Mouse (Mus musculus) MEL (cell line): ENCODE results near the gene Cat. TPM values are rescaled to one million over a fixed set of nuclear protein-coding genes. Genes with fewer than 3 reads are reported as not detected.
A peak's percentile ranks its signal among the peaks of the same experiment; 100 is the strongest.

Experiments used
- DNase-seq: peaks from one replicate; pipeline ENCODE4 v3.0.0; 2011; ENCODE audit warnings: low read depth, low spot score
- H3K27ac ChIP-seq: 2 replicates; pipeline ENCODE4 v1.5.1; 2012; ENCODE audit warnings: low read depth, mild to moderate bottlenecking, control low read depth, low read length, moderate library complexity; ENCODE audit not compliant: control insufficient read depth
- H3K27me3 ChIP-seq, 2 experiments: fragments of 150-350 bp in 1 of 2; sonication (generic) in 1 of 2; 2 replicates each; pipeline ENCODE4 v1.6.1; 2012; ENCODE audit warnings: low read length in 2 of 2, mild to moderate bottlenecking in 2 of 2, improper control_type of control experiment in 1 of 2, moderate library complexity in 1 of 2; ENCODE audit not compliant: insufficient read depth in 2 of 2, control insufficient read depth in 1 of 2
- H3K36me3 ChIP-seq, 2 experiments: 2 replicates each; pipeline ENCODE4 v1.6.1; 2012 to 2014; ENCODE audit warnings: low read length in 2 of 2, improper control_type of control experiment in 1 of 2, inconsistent platforms in 1 of 2, mild to moderate bottlenecking in 1 of 2; ENCODE audit not compliant: insufficient read depth in 2 of 2, control insufficient read depth in 1 of 2
- H3K4me1 ChIP-seq, 2 experiments: fragments of 150-350 bp in 1 of 2; sonication (generic) in 1 of 2; 2 replicates each; pipeline ENCODE4 v1.6.1; 2012; ENCODE audit warnings: low read length in 2 of 2, improper control_type of control experiment in 1 of 2, mild to moderate bottlenecking in 1 of 2; ENCODE audit not compliant: insufficient read depth in 2 of 2, control insufficient read depth in 1 of 2
- H3K4me3 ChIP-seq, 2 experiments: fragments of 150-350 bp in 1 of 2; sonication (generic) in 1 of 2; 2 replicates each; pipeline ENCODE4 v1.5.1; 2012; ENCODE audit warnings: low read depth in 2 of 2, low read length in 2 of 2, mild to moderate bottlenecking in 2 of 2, moderate library complexity in 2 of 2, control low read depth in 1 of 2, improper control_type of control experiment in 1 of 2; ENCODE audit not compliant: control insufficient read depth in 1 of 2, insufficient read depth in 1 of 2
- H3K79me2 ChIP-seq: 2 replicates; pipeline ENCODE4 v1.6.1; 2012; ENCODE audit warnings: mild to moderate bottlenecking, low read length, moderate library complexity; ENCODE audit not compliant: control insufficient read depth, poor library complexity, insufficient read depth
- H3K9ac ChIP-seq: 2 replicates; pipeline ENCODE4 v1.6.1; 2012; ENCODE audit warnings: low read depth, mild to moderate bottlenecking, control low read depth, low read length, moderate library complexity; ENCODE audit not compliant: control insufficient read depth, poor library complexity, severe bottlenecking
- H3K9me3 ChIP-seq: fragments of 150-350 bp; sonication (generic); replicated peaks from 2 replicates; pipeline ENCODE4 v1.6.1; 2012; ENCODE audit warnings: mild to moderate bottlenecking, low read length, improper control_type of control experiment, moderate library complexity; ENCODE audit not compliant: insufficient read depth
- BHLHE40 ChIP-seq: IDR thresholded peaks from 2 replicates; pipeline ENCODE4 v1.6.1; 2012; ENCODE audit warnings: low read depth, mild to moderate bottlenecking, inconsistent platforms, low read length, improper control_type of control experiment, borderline replicate concordance
- CHD2 ChIP-seq: IDR thresholded peaks from 2 replicates; pipeline ENCODE4 v1.6.1; 2011; ENCODE audit warnings: low read length, improper control_type of control experiment
- CTCF ChIP-seq, 3 experiments: IDR thresholded peaks in 2 of 3; conservative IDR thresholded peaks in 1 of 3; 2 replicates each; pipeline ENCODE4 v1.5.1; 2011 to 2012; ENCODE audit warnings: low read length in 3 of 3, low read depth in 2 of 3, mild to moderate bottlenecking in 2 of 3, improper control_type of control experiment in 1 of 3, inconsistent platforms in 1 of 3, mixed read lengths in 1 of 3, moderate library complexity in 1 of 3; ENCODE audit not compliant: control insufficient read depth in 1 of 3, insufficient read depth in 1 of 3, poor library complexity in 1 of 3, severe bottlenecking in 1 of 3
- GABPA ChIP-seq: IDR thresholded peaks from 2 replicates; pipeline ENCODE4 v1.6.1; 2012; ENCODE audit warnings: low read depth, mild to moderate bottlenecking, inconsistent platforms, low read length, improper control_type of control experiment, moderate library complexity
- MAX ChIP-seq: IDR thresholded peaks from 2 replicates; pipeline ENCODE4 v1.6.1; 2011; ENCODE audit warnings: low read length, improper control_type of control experiment
- MEF2A ChIP-seq: IDR thresholded peaks from 2 replicates; pipeline ENCODE4 v1.6.1; 2014; ENCODE audit warnings: low read depth, mild to moderate bottlenecking, inconsistent platforms, low read length, improper control_type of control experiment; ENCODE audit not compliant: poor library complexity, insufficient replicate concordance, severe bottlenecking; ENCODE audit errors: extremely low read depth
- MXI1 ChIP-seq: IDR thresholded peaks from 2 replicates; pipeline ENCODE4 v1.6.1; 2011; ENCODE audit warnings: mild to moderate bottlenecking, low read depth, low read length, improper control_type of control experiment
- MYB ChIP-seq: IDR thresholded peaks from 2 replicates; pipeline ENCODE4 v1.6.1; 2011; ENCODE audit warnings: mild to moderate bottlenecking, low read depth, low read length, improper control_type of control experiment
- MYC ChIP-seq: IDR thresholded peaks from 2 replicates; pipeline ENCODE4 v1.6.1; 2011; ENCODE audit warnings: low read depth, mild to moderate bottlenecking, low read length, improper control_type of control experiment, moderate library complexity
- NELFE ChIP-seq: IDR thresholded peaks from 2 replicates; pipeline ENCODE4 v1.6.1; 2011; ENCODE audit warnings: low read depth, low read length, improper control_type of control experiment
- POLR2A ChIP-seq, 2 experiments: IDR thresholded peaks; 2 replicates each; pipeline ENCODE4 v1.6.1; 2011 to 2012; ENCODE audit warnings: low read length in 2 of 2, mild to moderate bottlenecking in 2 of 2, control low read depth in 1 of 2, improper control_type of control experiment in 1 of 2, low read depth in 1 of 2, moderate library complexity in 1 of 2; ENCODE audit not compliant: control insufficient read depth in 1 of 2, insufficient read depth in 1 of 2, poor library complexity in 1 of 2
- POLR2AphosphoS5 ChIP-seq: IDR thresholded peaks from 2 replicates; pipeline ENCODE4 v1.6.1; 2012; ENCODE audit warnings: low read depth, borderline replicate concordance, mild to moderate bottlenecking, inconsistent platforms, low read length, moderate library complexity, mixed read lengths
- RAD21 ChIP-seq: IDR thresholded peaks from 2 replicates; pipeline ENCODE4 v1.6.1; 2011; ENCODE audit warnings: mild to moderate bottlenecking, low read depth, low read length, improper control_type of control experiment
- SMC3 ChIP-seq: IDR thresholded peaks from 2 replicates; pipeline ENCODE4 v1.6.1; 2011; ENCODE audit warnings: low read depth, low read length, improper control_type of control experiment
- TAL1 ChIP-seq: IDR thresholded peaks from 2 replicates; pipeline ENCODE4 v1.6.1; 2012; ENCODE audit warnings: mild to moderate bottlenecking, inconsistent platforms, low read length, moderate library complexity, mixed read lengths
- USF1 ChIP-seq: IDR thresholded peaks from 2 replicates; pipeline ENCODE4 v1.6.1; 2014; ENCODE audit warnings: low read depth, mild to moderate bottlenecking, inconsistent platforms, low read length, improper control_type of control experiment, moderate library complexity
- USF2 ChIP-seq, 2 experiments: IDR thresholded peaks; 2 replicates each; pipeline ENCODE4 v1.6.1; 2011 to 2012; ENCODE audit warnings: improper control_type of control experiment in 2 of 2, low read length in 2 of 2, borderline replicate concordance in 1 of 2, inconsistent platforms in 1 of 2, low read depth in 1 of 2, mild to moderate bottlenecking in 1 of 2; ENCODE audit not compliant: insufficient read depth in 1 of 2
- ZC3H11A ChIP-seq: IDR thresholded peaks from 2 replicates; pipeline ENCODE4 v1.6.1; 2012; ENCODE audit warnings: low read depth, mild to moderate bottlenecking, inconsistent platforms, low read length, improper control_type of control experiment
- ZNF384 ChIP-seq: IDR thresholded peaks from 2 replicates; pipeline ENCODE4 v1.6.1; 2012; ENCODE audit warnings: low read depth, mild to moderate bottlenecking, inconsistent platforms, low read length, improper control_type of control experiment
- polyA plus RNA-seq, 2 experiments: library from polyadenylated mRNA; stranded (reverse) in 1 of 2; unstranded in 1 of 2; fragments of >175 nt in 1 of 2; fragments of >200 nt in 1 of 2; gene quantifications; 2 replicates each; pipeline versions ENCODE4 v1.2.1 to v1.2.4; 2012; ENCODE audit warnings: low replicate concordance in 2 of 2, low read depth in 1 of 2; ENCODE audit not compliant: insufficient read length in 2 of 2, insufficient read depth in 1 of 2, missing spikeins in 1 of 2
- total RNA-seq: library from RNA; depleted of rRNA; stranded (reverse); fragments of 300-350 nt; gene quantifications from 2 replicates; pipeline ENCODE4 v1.2.3, GENCODE M21; 2012

Gene Cat
- total and polyA plus RNA-seq, 3 experiments = 36.4 to 82.0 (median 74.3) TPM

- no peaks in the 10 kb centered on the region for H3K9me3 ChIP-seq
- H3K9ac ChIP-seq = no peak overlapping the region
- H3K27ac ChIP-seq = no peak overlapping the region
- no peaks in the 10 kb centered on the region for H3K4me1 ChIP-seq
- TF ChIP-seq MYB (no peak), CTCF (IDR thresholded peaks at IDR 0.05 in 2 of 3, conservative IDR thresholded peaks at IDR 0.05 in 1 of 3; ENCODE audit: control insufficient read depth in 1 of 3, insufficient read depth in 1 of 3, low read depth in 2 of 3, low read length in 3 of 3, poor library complexity in 1 of 3, severe bottlenecking in 1 of 3) (no peak), BHLHE40 (no peak)
- H3K36me3 ChIP-seq = peaks cover 0 to 30% of the 10 kb centered on the region in 2 experiments; a peak in 2 of 4 replicates
- H3K27me3 ChIP-seq = no peaks in the 10 kb centered on the region
- H3K4me3 ChIP-seq = no peak overlapping the region
- H3K79me2 ChIP-seq = no peaks in the 10 kb centered on the region
- no peak for DNase-seq
Observed at GRCm38 (mm10) chr2:103457048-103457447, 27.9 kb downstream of the Cat start.

GRCm38 (mm10) chr2:103456646-103457045 lies 28.3 kb downstream of the Cat start:
- peak; percentile 67 for DNase-seq
- Histone ChIP-seq H3K79me2 (no peaks in the 10 kb centered on the region), H3K9me3 (no peaks in the 10 kb centered on the region), H3K36me3 (peaks cover 0 to 28% of the 10 kb centered on the region in 2 experiments; a peak in 2 of 4 replicates), H3K27me3 (no peaks in the 10 kb centered on the region), H3K4me3 (no peak overlapping the region), H3K9ac (no peak overlapping the region), H3K27ac (no peak overlapping the region), H3K4me1 (no peaks in the 10 kb centered on the region)
- TF ChIP-seq ZC3H11A (peak; percentile 92), TAL1 (no peak), RAD21 (peak; percentile 96), CTCF (IDR thresholded peaks at IDR 0.05 in 2 of 3, conservative IDR thresholded peaks at IDR 0.05 in 1 of 3; ENCODE audit: control insufficient read depth in 1 of 3, insufficient read depth in 1 of 3, low read depth in 2 of 3, low read length in 3 of 3, poor library complexity in 1 of 3, severe bottlenecking in 1 of 3) (peak; percentile 95 to 98 (median 95)), USF1 (no peak), SMC3 (peak; percentile 97)

GRCm38 (mm10) chr2:103455748-103456147 lies 29.2 kb downstream of the Cat start:
- TF ChIP-seq NELFE (no peak), CHD2 (no peak), TAL1 (no peak), USF2 (IDR thresholded peaks at IDR 0.05; ENCODE audit: borderline replicate concordance in 1 of 2, insufficient read depth in 1 of 2, low read depth in 1 of 2, low read length in 2 of 2) (no peak), MAX (no peak), MXI1 (no peak), POLR2AphosphoS5 (no peak), MEF2A (no peak), POLR2A (IDR thresholded peaks at IDR 0.05; ENCODE audit: control insufficient read depth in 1 of 2, insufficient read depth in 1 of 2, low read depth in 1 of 2, low read length in 2 of 2, poor library complexity in 1 of 2) (no peak), USF1 (no peak), MYC (no peak), GABPA (no peak), ZNF384 (no peak)
- no peak overlapping the region for H3K27ac ChIP-seq
- no peak for DNase-seq
- no peaks in the 10 kb centered on the region for H3K4me1 ChIP-seq
- H3K9ac ChIP-seq = no peak overlapping the region
- H3K9me3 ChIP-seq = no peaks in the 10 kb centered on the region
- H3K79me2 ChIP-seq = no peaks in the 10 kb centered on the region
- no peak overlapping the region for H3K4me3 ChIP-seq
- H3K36me3 ChIP-seq = peaks cover 0 to 25% of the 10 kb centered on the region in 2 experiments; a peak in 2 of 4 replicates
- no peaks in the 10 kb centered on the region for H3K27me3 ChIP-seq
